Mouse (Mus musculus): ENCODE data around the gene Slc17a2.

DNA sequence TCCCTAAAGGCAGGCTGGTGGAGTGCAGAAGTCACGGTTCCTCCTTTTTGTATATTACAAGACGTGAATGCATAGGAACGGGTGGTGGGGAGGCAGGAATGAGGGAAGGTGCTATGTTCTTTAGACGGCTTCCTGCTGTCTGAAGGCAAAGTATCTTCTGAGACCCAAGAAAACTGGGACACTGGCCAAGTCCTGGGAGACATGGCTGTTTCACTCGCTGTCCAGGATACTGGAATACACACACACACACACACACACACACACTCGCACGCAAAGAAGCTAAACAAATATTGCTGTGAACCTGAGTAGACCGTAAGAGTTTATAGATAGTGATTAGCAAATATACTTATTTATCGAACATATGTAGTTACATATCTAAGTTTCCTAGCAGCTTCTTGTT lies 57.9 kb downstream of the Slc17a2 start:
- TF ChIP-seq CTCF (IDR thresholded peaks at IDR 0.05; ENCODE audit: low read depth) (no peak), EP300 (IDR thresholded peaks at IDR 0.05; ENCODE audit: low read depth) (no peak)
